Mouse (Mus musculus): Measurements from ENCODE around the gene Aif1. TPM values are rescaled to one million over a fixed set of nuclear protein-coding genes. Genes with fewer than 3 reads are reported as not detected.
A peak's percentile ranks its signal among the peaks of the same experiment; 100 is the strongest.

The Aif1 gene
- polyA plus RNA-seq, 1 experiment from 2014 or later: 3.9 TPM

- Histone ChIP-seq H3K4me2 (ENCODE audit: low read depth, severe bottlenecking) (no peak overlapping the region), H3K27me3 (ENCODE audit: control insufficient read depth, insufficient read depth, low read length) (no peaks in the 10 kb centered on the region), H3K9ac (ENCODE audit: low read length) (no peak overlapping the region), H3K9me3 (ENCODE audit: control insufficient read depth, low read length) (no peaks in the 10 kb centered on the region), H3K36me3 (ENCODE audit: control insufficient read depth, insufficient read depth, low read length) (peaks cover 77% of the 10 kb centered on the region), H3K27ac (replicated peaks; ENCODE audit: low read depth, low read length) (no peak overlapping the region), H3K4me1 (ENCODE audit: control insufficient read depth, insufficient read depth, low read length) (no peaks in the 10 kb centered on the region), H3K4me3 (ENCODE audit: low read depth, low read length) (no peak overlapping the region)
- ATAC-seq (ENCODE audit: insufficient number of reproducible peaks, low FRiP score, low TSS enrichment, low read depth) (no peak), DNase-seq (ENCODE audit: low spot score) (no peak)
- 93% methylated on average over 9 of the region's 9 CpGs for WGBS
Measured at GRCm38 (mm10) chr17:35153077-35153476, 22.8 kb downstream of the Aif1 start.

DNA sequence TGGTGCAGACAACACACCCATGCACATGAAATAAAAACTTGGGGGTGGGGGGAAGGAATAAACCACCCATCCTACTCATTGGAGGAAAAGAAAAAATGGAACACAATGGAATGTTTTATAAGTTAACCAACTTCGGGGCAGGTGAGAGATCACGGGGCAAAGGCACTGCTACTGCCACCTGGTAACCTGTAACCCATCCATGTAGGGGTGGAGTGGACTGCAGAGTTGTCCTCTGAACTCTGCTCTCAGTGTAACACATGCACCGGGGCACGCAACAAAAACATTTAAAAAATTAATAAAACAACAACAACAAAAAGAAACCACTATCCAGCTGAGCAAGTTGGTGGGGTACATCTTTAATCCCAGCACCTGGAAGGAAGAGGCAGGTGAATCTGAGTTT, 23.7 kb downstream of the Aif1 start:
- Histone ChIP-seq H3K27me3 (ENCODE audit: control insufficient read depth, insufficient read depth, low read length) (no peaks in the 10 kb centered on the region), H3K27ac (replicated peaks; ENCODE audit: low read depth, low read length) (no peak overlapping the region), H3K9me3 (ENCODE audit: control insufficient read depth, low read length) (no peaks in the 10 kb centered on the region), H3K4me1 (ENCODE audit: control insufficient read depth, insufficient read depth, low read length) (no peaks in the 10 kb centered on the region), H3K36me3 (ENCODE audit: control insufficient read depth, insufficient read depth, low read length) (peaks cover 70% of the 10 kb centered on the region), H3K9ac (ENCODE audit: low read length) (no peak overlapping the region), H3K4me2 (ENCODE audit: low read depth, severe bottlenecking) (no peak overlapping the region), H3K4me3 (ENCODE audit: low read depth, low read length) (no peak overlapping the region)
- DNase-seq (ENCODE audit: low spot score): no peak
- 94% methylated on average over 4 of the region's 4 CpGs for WGBS
- no peak for ATAC-seq (ENCODE audit: insufficient number of reproducible peaks, low FRiP score, low TSS enrichment, low read depth)

GRCm38 (mm10) chr17:35147922-35148639, 27.8 kb downstream of the Aif1 start:
- Histone ChIP-seq H3K27me3 (ENCODE audit: control insufficient read depth, insufficient read depth, low read length) (no peaks in the 10 kb centered on the region), H3K4me2 (ENCODE audit: low read depth, severe bottlenecking) (no peak overlapping the region), H3K36me3 (ENCODE audit: control insufficient read depth, insufficient read depth, low read length) (peaks cover 64% of the 10 kb centered on the region), H3K9ac (ENCODE audit: low read length) (no peak overlapping the region), H3K9me3 (ENCODE audit: control insufficient read depth, low read length) (no peaks in the 10 kb centered on the region; the same call in 1 of the 2 replicates), H3K27ac (replicated peaks; ENCODE audit: low read depth, low read length) (no peak overlapping the region), H3K4me3 (ENCODE audit: low read depth, low read length) (no peak overlapping the region), H3K4me1 (ENCODE audit: control insufficient read depth, insufficient read depth, low read length) (no peaks in the 10 kb centered on the region)
- 75% methylated on average over 5 of the region's 5 CpGs for WGBS
- no peak for DNase-seq (ENCODE audit: low spot score)
- no peak for ATAC-seq (ENCODE audit: insufficient number of reproducible peaks, low FRiP score, low TSS enrichment, low read depth)

DNA sequence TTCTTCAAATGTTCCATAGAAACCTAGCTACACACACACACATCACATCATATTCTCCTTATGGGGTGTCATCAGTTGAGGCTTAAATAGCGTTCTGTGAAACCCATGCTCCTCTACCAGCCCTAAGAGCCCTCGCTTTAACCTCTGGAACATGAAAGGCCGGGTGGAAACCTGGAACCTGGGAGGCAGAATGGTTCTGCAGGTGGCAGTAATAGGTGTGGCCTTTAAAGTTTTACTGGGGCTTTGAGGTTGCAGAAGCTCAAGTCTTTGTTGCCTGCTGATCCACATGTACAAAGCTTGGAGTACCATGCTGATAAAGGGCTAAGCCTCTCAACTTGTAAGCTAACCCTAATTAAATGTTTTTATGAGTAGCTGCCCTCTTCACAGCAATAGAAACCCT, 28.5 kb downstream of the Aif1 start:
- no peak overlapping the region for H3K27ac ChIP-seq (replicated peaks; ENCODE audit: low read depth, low read length)
- H3K4me2 ChIP-seq (ENCODE audit: low read depth, severe bottlenecking): no peak overlapping the region
- no peaks in the 10 kb centered on the region; the same call in 1 of the 2 replicates for H3K9me3 ChIP-seq (ENCODE audit: control insufficient read depth, low read length)
- ATAC-seq (ENCODE audit: insufficient number of reproducible peaks, low FRiP score, low TSS enrichment, low read depth) (no peak), DNase-seq (ENCODE audit: low spot score) (peak; percentile 50)
- no peaks in the 10 kb centered on the region for H3K4me1 ChIP-seq (ENCODE audit: control insufficient read depth, insufficient read depth, low read length)
- H3K9ac ChIP-seq (ENCODE audit: low read length): no peak overlapping the region
- H3K4me3 ChIP-seq (ENCODE audit: low read depth, low read length): no peak overlapping the region
- 43% methylated on average over 3 of the region's 3 CpGs for WGBS
- H3K36me3 ChIP-seq (ENCODE audit: control insufficient read depth, insufficient read depth, low read length): peaks cover 64% of the 10 kb centered on the region
- no peaks in the 10 kb centered on the region for H3K27me3 ChIP-seq (ENCODE audit: control insufficient read depth, insufficient read depth, low read length)

DNA sequence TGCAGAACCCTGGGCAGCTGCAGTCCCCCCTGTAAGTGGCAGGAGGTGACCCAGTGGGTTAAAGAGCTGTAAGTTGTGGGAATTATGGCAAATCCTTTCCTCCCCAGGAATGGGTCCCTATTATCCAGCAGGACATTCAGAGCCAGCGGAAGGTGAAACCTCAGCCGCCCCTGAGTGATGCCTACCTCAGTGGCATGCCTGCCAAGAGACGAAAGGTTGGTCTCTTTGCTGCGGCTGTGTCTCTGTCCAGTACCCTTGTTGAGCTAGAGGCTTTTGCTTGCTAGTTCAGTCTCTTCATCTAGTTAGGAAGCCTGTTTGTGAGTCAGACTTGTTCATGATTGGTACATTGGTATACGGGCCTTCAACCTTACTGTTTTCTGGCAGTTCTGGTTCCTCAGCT, 29.7 kb downstream of the Aif1 start:
- H3K27me3 ChIP-seq (ENCODE audit: control insufficient read depth, insufficient read depth, low read length): no peaks in the 10 kb centered on the region
- no peak overlapping the region for H3K27ac ChIP-seq (replicated peaks; ENCODE audit: low read depth, low read length)
- H3K9ac ChIP-seq (ENCODE audit: low read length): no peak overlapping the region
- no peaks in the 10 kb centered on the region; the same call in 1 of the 2 replicates for H3K9me3 ChIP-seq (ENCODE audit: control insufficient read depth, low read length)
- 92% methylated on average over 5 of the region's 5 CpGs for WGBS
- no peak overlapping the region for H3K4me3 ChIP-seq (ENCODE audit: low read depth, low read length)
- no peak for ATAC-seq (ENCODE audit: insufficient number of reproducible peaks, low FRiP score, low TSS enrichment, low read depth)
- no peaks in the 10 kb centered on the region for H3K4me1 ChIP-seq (ENCODE audit: control insufficient read depth, insufficient read depth, low read length)
- H3K36me3 ChIP-seq (ENCODE audit: control insufficient read depth, insufficient read depth, low read length): peaks cover 69% of the 10 kb centered on the region
- no peak overlapping the region for H3K4me2 ChIP-seq (ENCODE audit: low read depth, severe bottlenecking)
- no peak for DNase-seq (ENCODE audit: low spot score)

DNA sequence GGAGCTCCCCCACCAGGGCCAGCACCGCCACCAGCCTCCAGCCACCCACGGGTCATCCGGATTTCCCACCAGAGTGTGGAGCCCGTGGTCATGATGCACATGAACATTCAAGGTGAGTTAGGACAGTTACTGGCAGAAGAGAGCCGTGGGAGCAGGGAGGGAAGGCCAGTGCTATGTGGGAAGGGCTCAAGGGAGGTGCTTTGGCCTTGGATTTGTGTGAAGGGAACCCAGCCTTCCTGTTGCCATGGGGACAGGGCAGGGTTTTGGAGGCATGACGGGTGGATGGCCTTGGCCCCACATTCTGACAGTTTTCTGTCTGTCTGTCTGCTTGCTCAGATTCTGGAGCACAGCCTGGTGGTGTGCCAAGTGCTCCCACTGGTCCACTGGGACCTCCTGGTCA, 33.9 kb downstream of the Aif1 start:
- no peak for DNase-seq (ENCODE audit: low spot score)
- H3K9ac ChIP-seq (ENCODE audit: low read length): no peak overlapping the region
- 95% methylated on average over 6 of the region's 6 CpGs for WGBS
- H3K4me3 ChIP-seq (ENCODE audit: low read depth, low read length): no peak overlapping the region
- no peak for ATAC-seq (ENCODE audit: insufficient number of reproducible peaks, low FRiP score, low TSS enrichment, low read depth)
- H3K4me1 ChIP-seq (ENCODE audit: control insufficient read depth, insufficient read depth, low read length): peaks cover 1% of the 10 kb centered on the region; the same call in 1 of the 2 replicates
- H3K27me3 ChIP-seq (ENCODE audit: control insufficient read depth, insufficient read depth, low read length): no peaks in the 10 kb centered on the region
- no peaks in the 10 kb centered on the region; the same call in 1 of the 2 replicates for H3K9me3 ChIP-seq (ENCODE audit: control insufficient read depth, low read length)
- H3K27ac ChIP-seq (replicated peaks; ENCODE audit: low read depth, low read length): no peak overlapping the region
- no peak overlapping the region for H3K4me2 ChIP-seq (ENCODE audit: low read depth, severe bottlenecking)
- H3K36me3 ChIP-seq (ENCODE audit: control insufficient read depth, insufficient read depth, low read length): peaks cover 74% of the 10 kb centered on the region

GRCm38 (mm10) chr17:35140490-35140996, 35.3 kb downstream of the Aif1 start:
- Histone ChIP-seq H3K9me3 (ENCODE audit: control insufficient read depth, low read length) (no peaks in the 10 kb centered on the region; the same call in 1 of the 2 replicates), H3K4me1 (ENCODE audit: control insufficient read depth, insufficient read depth, low read length) (peaks cover 8% of the 10 kb centered on the region), H3K4me2 (ENCODE audit: low read depth, severe bottlenecking) (no peak overlapping the region), H3K36me3 (ENCODE audit: control insufficient read depth, insufficient read depth, low read length) (peaks cover 65% of the 10 kb centered on the region), H3K27me3 (ENCODE audit: control insufficient read depth, insufficient read depth, low read length) (no peaks in the 10 kb centered on the region), H3K9ac (ENCODE audit: low read length) (no peak overlapping the region), H3K4me3 (ENCODE audit: low read depth, low read length) (no peak overlapping the region), H3K27ac (replicated peaks; ENCODE audit: low read depth, low read length) (no peak overlapping the region)
- WGBS: 87% methylated on average over 16 of the region's 16 CpGs
- ATAC-seq (ENCODE audit: insufficient number of reproducible peaks, low FRiP score, low TSS enrichment, low read depth) (no peak), DNase-seq (ENCODE audit: low spot score) (no peak)

DNA sequence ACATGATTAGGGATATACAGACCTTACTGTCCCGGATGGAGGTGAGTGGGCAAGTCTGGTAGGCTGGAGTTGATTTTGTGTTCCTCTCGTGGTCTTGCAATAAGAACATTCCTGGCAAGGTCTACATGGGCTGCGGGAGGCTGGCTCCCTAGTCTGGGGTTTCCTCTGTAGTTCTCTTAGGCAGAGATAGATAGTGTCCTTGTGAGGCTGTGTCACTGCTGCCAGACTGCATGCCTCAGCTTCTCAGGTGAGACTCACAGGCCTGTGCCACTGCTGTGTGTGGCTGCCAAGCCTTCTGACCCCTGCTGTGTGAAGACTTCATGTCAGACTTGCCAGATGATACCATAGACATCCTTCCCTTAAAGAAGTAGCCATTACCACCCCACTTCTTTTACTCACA, 36.6 kb downstream of the Aif1 start:
- peaks cover 8% of the 10 kb centered on the region for H3K4me1 ChIP-seq (ENCODE audit: control insufficient read depth, insufficient read depth, low read length)
- DNase-seq (ENCODE audit: low spot score) (no peak), ATAC-seq (ENCODE audit: insufficient number of reproducible peaks, low FRiP score, low TSS enrichment, low read depth) (no peak)
- no peak overlapping the region for H3K4me2 ChIP-seq (ENCODE audit: low read depth, severe bottlenecking)
- H3K4me3 ChIP-seq (ENCODE audit: low read depth, low read length): no peak overlapping the region
- H3K27ac ChIP-seq (replicated peaks; ENCODE audit: low read depth, low read length): no peak overlapping the region
- no peaks in the 10 kb centered on the region; the same call in 1 of the 2 replicates for H3K9me3 ChIP-seq (ENCODE audit: control insufficient read depth, low read length)
- H3K9ac ChIP-seq (ENCODE audit: low read length): no peak overlapping the region
- 93% methylated on average over 3 of the region's 3 CpGs for WGBS
- peaks cover 52% of the 10 kb centered on the region for H3K36me3 ChIP-seq (ENCODE audit: control insufficient read depth, insufficient read depth, low read length)
- H3K27me3 ChIP-seq (ENCODE audit: control insufficient read depth, insufficient read depth, low read length): no peaks in the 10 kb centered on the region
